Mouse (Mus musculus): ENCODE data around the gene Agps.

Agps gene

GRCm38 (mm10) chr2:75828931-75829610 is 2.9 kb upstream of the Agps start:
- DNase-seq (ENCODE audit: low spot score in 2 of 2) = no peak

- DNase-seq (ENCODE audit: low spot score in 2 of 2) = no peak
Observed at GRCm38 (mm10) chr2:75830233-75830632, 1.7 kb upstream of the Agps start.

- peak in 1 of 2 experiments; percentile 4 for DNase-seq (ENCODE audit: low spot score in 2 of 2)
Observed at GRCm38 (mm10) chr2:75832781-75833180, 804 bp downstream of the Agps start.

- DNase-seq (ENCODE audit: low spot score in 2 of 2) = no peak
Observed at GRCm38 (mm10) chr2:75834492-75834891, 2.5 kb downstream of the Agps start.

- DNase-seq (ENCODE audit: low spot score in 2 of 2) = no peak
Observed at GRCm38 (mm10) chr2:75842302-75842701, 10.3 kb downstream of the Agps start.

GRCm38 (mm10) chr2:75847708-75848107 is 15.7 kb downstream of the Agps start:
- no peak for DNase-seq (ENCODE audit: low spot score in 2 of 2)

GRCm38 (mm10) chr2:75852483-75852882 is 20.5 kb downstream of the Agps start:
- no peak for DNase-seq (ENCODE audit: low spot score in 2 of 2)

- DNase-seq (ENCODE audit: low spot score in 2 of 2) = no peak
Observed at GRCm38 (mm10) chr2:75854136-75854535, 22.2 kb downstream of the Agps start.

- no peak for DNase-seq (ENCODE audit: low spot score in 2 of 2)
Observed at GRCm38 (mm10) chr2:75861115-75861514, 29.1 kb downstream of the Agps start.

GRCm38 (mm10) chr2:75869604-75870003 is 37.6 kb downstream of the Agps start:
- no peak for DNase-seq (ENCODE audit: low spot score in 2 of 2)

GRCm38 (mm10) chr2:75874008-75874559 is 42.1 kb downstream of the Agps start:
- DNase-seq (ENCODE audit: low spot score in 2 of 2) = no peak

- peak in 1 of 2 experiments; percentile 22 for DNase-seq (ENCODE audit: low spot score in 2 of 2)
Observed at GRCm38 (mm10) chr2:75879791-75880190, 47.8 kb downstream of the Agps start.

GRCm38 (mm10) chr2:75883543-75883942 is 51.6 kb downstream of the Agps start:
- DNase-seq (ENCODE audit: low spot score in 2 of 2) = peak; percentile 47 to 63

- no peak for DNase-seq (ENCODE audit: low spot score in 2 of 2)
Observed at GRCm38 (mm10) chr2:75891981-75892380, 60.0 kb downstream of the Agps start.

- DNase-seq (ENCODE audit: low spot score in 2 of 2) = no peak
Observed at GRCm38 (mm10) chr2:75895711-75896110, 63.7 kb downstream of the Agps start.

- no peak for DNase-seq (ENCODE audit: low spot score in 2 of 2)
Observed at GRCm38 (mm10) chr2:75900281-75900680, 68.3 kb downstream of the Agps start.

GRCm38 (mm10) chr2:75901869-75902268 is 69.9 kb downstream of the Agps start:
- DNase-seq (ENCODE audit: low spot score in 2 of 2) = no peak

GRCm38 (mm10) chr2:75907142-75907541 is 75.2 kb downstream of the Agps start:
- no peak for DNase-seq (ENCODE audit: low spot score in 2 of 2)

GRCm38 (mm10) chr2:75915040-75915439 is 83.1 kb downstream of the Agps start:
- DNase-seq (ENCODE audit: low spot score in 2 of 2) = no peak

- no peak for DNase-seq (ENCODE audit: low spot score in 2 of 2)
Observed at GRCm38 (mm10) chr2:75923807-75924340, 91.9 kb downstream of the Agps start.

- DNase-seq (ENCODE audit: low spot score in 2 of 2) = no peak
Observed at GRCm38 (mm10) chr2:75926061-75926460, 94.1 kb downstream of the Agps start.

- peak in 1 of 2 experiments; percentile 23 for DNase-seq (ENCODE audit: low spot score in 2 of 2)
Observed at GRCm38 (mm10) chr2:75928011-75928410, 96.0 kb downstream of the Agps start.

GRCm38 (mm10) chr2:75929141-75929540 is 97.2 kb downstream of the Agps start:
- DNase-seq (ENCODE audit: low spot score in 2 of 2) = no peak

All from frontal cortex, postnatal 36 days (tissue).